10 mouse cellular contexts compared by ENCODE assay signal in genomic region chr2:170193850-170194249, GRCm38 (mm10). TPM values are rescaled to one million over a fixed set of nuclear protein-coding genes. Genes with fewer than 3 reads are reported as not detected.
A peak's percentile ranks its signal among the peaks of the same experiment; 100 is the strongest.
DNase-seq lines count a peak whose midpoint lies in the region; ATAC-seq and TF ChIP-seq lines count a peak whose summit lies in the region.
"Had no signal": no experiment of that assay in that cellular context is flagged by ENCODE, and none has a peak within 500 bp of the region (broad histone marks: within the 10 kb centered on the region; RNA-seq: fewer than 3 reads in every experiment).

No protein-coding gene starts in this region.

- no peaks in the 10 kb centered on the region for H3K27me3 ChIP-seq in megakaryocyte, embryonic 14.5 days (replicated peaks)
- H3K27me3 ChIP-seq in liver, embryonic 13.5 days: no peaks in the 10 kb centered on the region
- H3K27me3 ChIP-seq in stomach, postnatal 0 days (ENCODE audit: control insufficient read depth, insufficient read depth, low read length): no peaks in the 10 kb centered on the region

- H3K4me3 ChIP-seq in megakaryocyte, embryonic 14.5 days (replicated peaks): peak overlapping the region; percentile 88
- H3K4me3 ChIP-seq in liver, embryonic 13.5 days (replicated peaks): no peak overlapping the region
- no peak overlapping the region for H3K4me3 ChIP-seq in stomach, postnatal 0 days (ENCODE audit: low read depth, low read length)

- no peak for TF ChIP-seq CTCF in stomach, postnatal 0 days (IDR thresholded peaks at IDR 0.05; ENCODE audit: low read depth)

- H3K9me3 ChIP-seq in megakaryocyte, embryonic 14.5 days: no peaks in the 10 kb centered on the region
- no peaks in the 10 kb centered on the region for H3K9me3 ChIP-seq in liver, embryonic 13.5 days (replicated peaks)
- H3K9me3 ChIP-seq in stomach, postnatal 0 days (ENCODE audit: control insufficient read depth, low read length): no peaks in the 10 kb centered on the region

- no peak for ATAC-seq in megakaryocyte, adult 5-6 weeks (ENCODE audit: poor library complexity, severe bottlenecking)
- no peak for ATAC-seq in liver, embryonic 13.5 days (ENCODE audit: low read depth)
- ATAC-seq in stomach, postnatal 0 days (ENCODE audit: low FRiP score, low TSS enrichment): no peak

- no peak for TF ChIP-seq EP300 in stomach, postnatal 0 days (optimal IDR thresholded peaks at IDR 0.05)

- peak overlapping the region; percentile 63 for H3K27ac ChIP-seq in liver, embryonic 13.5 days
- no peak overlapping the region for H3K27ac ChIP-seq in stomach, postnatal 0 days (replicated peaks)

- H3K4me1 ChIP-seq in megakaryocyte, embryonic 14.5 days: peaks cover 38% of the 10 kb centered on the region
- H3K4me1 ChIP-seq in liver, embryonic 13.5 days (replicated peaks): peaks cover 28% of the 10 kb centered on the region
- no peaks in the 10 kb centered on the region for H3K4me1 ChIP-seq in stomach, postnatal 0 days (replicated peaks; ENCODE audit: control insufficient read depth, insufficient read depth)

- H3K36me3 ChIP-seq in megakaryocyte, embryonic 14.5 days (replicated peaks; ENCODE audit: low read length): no peaks in the 10 kb centered on the region
- H3K36me3 ChIP-seq in liver, embryonic 13.5 days: no peaks in the 10 kb centered on the region
- H3K36me3 ChIP-seq in stomach, postnatal 0 days (ENCODE audit: control insufficient read depth, insufficient read depth, low read length): no peaks in the 10 kb centered on the region

- peak; percentile 30 for DNase-seq in embryo, embryonic 10.5 days (ENCODE audit: low spot score)
- no peak for DNase-seq in embryo, embryonic 11 days
- no peak for DNase-seq in liver, embryonic 13.5 days
- DNase-seq in stomach, postnatal 0 days (ENCODE audit: low spot score): no peak
- no peak for DNase-seq in right cerebral cortex, postnatal 10 days (ENCODE audit: low spot score in 2 of 2)
- no peak for DNase-seq in gastrocnemius, postnatal 14 days
- DNase-seq: lung, postnatal 4 days; spleen, adult 18-20 months had no signal

- H3K4me2 ChIP-seq in liver, embryonic 13.5 days: peak overlapping the region; percentile 54
- H3K4me2 ChIP-seq in stomach, postnatal 0 days (replicated peaks; ENCODE audit: low read depth): peak overlapping the region; percentile 35; the same call in 1 of the 2 replicates

- intact Hi-C loops in gastrocnemius, postnatal 14 days (cut with DNase I; ENCODE audit: low total_unique reads): no loop called here

- WGBS in liver, embryonic 13.5 days (ENCODE audit: insufficient replicate concordance): 33% methylated on average over 6 of the region's 6 CpGs
- 42% methylated on average over 6 of the region's 6 CpGs for WGBS in stomach, postnatal 0 days

- peak overlapping the region; percentile 37; the same call in 1 of the 2 replicates for H3K9ac ChIP-seq in liver, embryonic 13.5 days
- H3K9ac ChIP-seq in stomach, postnatal 0 days (ENCODE audit: low read length): no peak overlapping the region

RNA-seq across cellular contexts. Expression of gene Zfp217, which starts 45.9 kb away (rescaled TPM):
- 1.8 and 3.0 TPM in 2 replicates for polyA plus RNA-seq in megakaryocyte, embryonic 14.5 days (2012; ENCODE audit: insufficient read depth, low replicate concordance)
- total RNA-seq in megakaryocyte, adult 5-6 weeks (2015): 40.4 and 52.3 TPM in 2 replicates
- 50.9 and 62.5 TPM in 2 replicates for total RNA-seq in megakaryocyte, adult 5-6 weeks (2017)
- 3.6 and 3.7 TPM in 2 replicates for polyA plus RNA-seq in liver, embryonic 13.5 days (2015; fragmentation: Nextera tagmentation; extraction: Ambion mirVana)
- polyA plus RNA-seq in stomach, postnatal 0 days (2015; fragmentation: Nextera tagmentation; extraction: Ambion mirVana): 1.5 and 1.7 TPM in 2 replicates
- total RNA-seq in gastrocnemius, postnatal 14 days (2021): 10 to 100 TPM in 1 of 2 experiments, 1 to 10 TPM in 1; 7.7 to 10.1 TPM
